Mouse (Mus musculus) C2C12 (cell line): ENCODE measurements at regions not wholly inside any gene's neighbourhood (a gene's known extent, or its start where the extent isn't known, plus 50 kb on each side); places are given as distances from the start of the nearest gene placed in this dataset.

ENCODE experiments used
- CTCF ChIP-seq: IDR thresholded peaks from one replicate; pipeline ENCODE4 v1.5.1; 2011; ENCODE audit not compliant: control insufficient read depth, insufficient read depth, insufficient read length
- MAX ChIP-seq: IDR thresholded peaks from one replicate; pipeline ENCODE4 v1.6.1; 2011; ENCODE audit warnings: mild to moderate bottlenecking, control low read depth
- MYOG ChIP-seq: IDR thresholded peaks from one replicate; pipeline ENCODE4 v1.6.1; 2011; ENCODE audit not compliant: control insufficient read depth, insufficient read length; ENCODE audit errors: extremely low read depth

DNA sequence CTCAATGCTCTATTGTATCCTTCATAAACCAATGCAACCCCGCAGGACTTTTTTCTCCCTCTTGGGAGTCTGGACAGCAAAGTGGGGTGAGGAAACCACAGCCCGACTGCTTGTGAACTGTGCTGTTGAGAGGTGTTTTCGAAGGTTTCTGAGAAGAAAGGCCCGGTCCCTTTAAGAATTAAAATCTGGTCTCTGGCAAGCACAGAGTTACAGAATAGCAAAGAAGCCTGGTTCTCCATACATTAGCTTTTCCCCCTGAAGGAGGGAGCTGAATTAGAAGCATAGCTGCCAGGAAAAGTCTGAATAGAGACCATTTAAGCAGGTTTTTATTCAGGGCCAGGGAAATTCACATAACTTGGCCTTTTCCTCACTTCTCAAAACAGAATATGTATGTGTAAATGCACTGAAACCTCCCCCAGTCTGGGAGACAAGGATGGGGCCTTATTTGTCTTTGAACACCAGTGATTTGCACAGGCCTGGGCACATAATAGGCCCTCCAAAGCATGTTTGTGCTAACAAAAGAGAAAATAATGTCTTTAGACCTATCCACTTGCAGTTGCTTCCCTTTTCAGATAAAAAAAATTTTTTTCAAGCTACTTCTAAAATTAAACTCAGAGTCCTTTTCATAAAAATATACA lies 178.2 kb upstream of the Arx start:
- TF ChIP-seq CTCF (no peak), MAX (no peak), MYOG (no peak)
